Mouse (Mus musculus) monocyte, adult 2 months (primary cell): ENCODE results near the gene Drg1.
A peak's percentile ranks its signal among the peaks of the same experiment; 100 is the strongest.
"Not testable (repeated sequence)": the region's sequence is repeated elsewhere in the genome, so short reads cannot be mapped to it uniquely, and the experiment has no call there.

ENCODE experiments used
- DNase-seq, 2 experiments: peaks; one replicate each; pipeline ENCODE4 v3.0.0; 2022; ENCODE audit warnings: low spot score in 2 of 2, low read depth in 1 of 2

The Drg1 gene

DNA sequence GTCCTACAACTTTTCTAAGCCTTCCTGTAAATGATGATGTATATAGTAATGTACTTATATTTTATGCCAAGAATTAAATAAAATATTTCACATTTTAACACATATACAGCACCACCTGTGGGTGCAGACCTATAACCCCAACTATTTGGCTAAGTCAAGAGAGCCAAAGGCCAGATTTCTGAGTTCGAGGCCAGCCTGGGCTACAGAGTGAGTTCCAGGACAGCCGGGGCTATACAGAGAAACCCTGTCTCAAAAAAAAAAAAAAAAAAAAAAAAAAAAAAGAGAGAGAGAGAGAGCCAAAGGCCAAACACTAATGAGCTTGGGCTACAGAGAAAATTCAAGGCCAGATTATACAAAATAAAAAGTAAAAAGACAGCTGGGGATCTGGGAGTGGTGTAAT is 97.2 kb downstream of the Drg1 start:
- peak in 1 of 2 experiments; percentile 39 for DNase-seq

DNA sequence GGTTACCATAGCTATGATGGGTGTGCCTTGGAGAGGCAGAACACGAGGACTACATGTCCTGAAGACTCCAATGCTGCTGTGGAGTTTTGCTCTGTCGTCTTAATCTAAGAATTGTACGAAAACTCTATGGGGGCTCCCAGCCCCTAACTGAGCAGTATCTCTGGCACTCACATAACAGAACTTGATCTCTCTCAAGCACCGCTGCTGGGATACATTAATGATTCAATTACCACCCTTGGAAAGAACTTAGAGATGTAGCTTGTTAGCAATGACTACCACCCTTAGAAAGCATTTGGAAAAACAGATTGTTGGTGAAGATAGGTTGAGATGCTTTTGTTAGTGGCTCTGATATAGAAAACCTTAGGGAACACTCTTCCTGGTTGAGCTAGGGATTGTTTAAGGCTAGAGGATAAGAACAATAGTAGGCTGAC is 98.6 kb downstream of the Drg1 start:
- DNase-seq: peak in 1 of 2 experiments; percentile 62

DNA sequence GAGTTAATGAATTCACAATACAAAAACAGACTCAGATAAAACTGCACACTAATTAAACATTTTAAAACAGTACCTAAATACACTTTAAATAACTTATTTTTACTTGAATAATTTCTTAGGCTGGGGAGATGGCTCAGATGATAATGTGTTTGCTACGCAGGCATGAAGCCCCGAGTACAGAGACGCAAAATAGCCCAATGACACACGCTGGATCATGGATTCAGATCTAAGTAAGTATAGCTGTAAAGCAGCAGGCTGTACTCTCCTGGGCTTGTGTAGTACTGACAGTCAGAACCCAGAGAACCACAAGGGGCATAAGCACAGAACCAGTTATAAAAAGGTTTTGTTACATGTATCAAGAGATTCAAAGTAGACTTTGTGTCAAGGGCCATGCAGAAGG is 99.1 kb downstream of the Drg1 start:
- DNase-seq: not testable (repeated sequence)

DNA sequence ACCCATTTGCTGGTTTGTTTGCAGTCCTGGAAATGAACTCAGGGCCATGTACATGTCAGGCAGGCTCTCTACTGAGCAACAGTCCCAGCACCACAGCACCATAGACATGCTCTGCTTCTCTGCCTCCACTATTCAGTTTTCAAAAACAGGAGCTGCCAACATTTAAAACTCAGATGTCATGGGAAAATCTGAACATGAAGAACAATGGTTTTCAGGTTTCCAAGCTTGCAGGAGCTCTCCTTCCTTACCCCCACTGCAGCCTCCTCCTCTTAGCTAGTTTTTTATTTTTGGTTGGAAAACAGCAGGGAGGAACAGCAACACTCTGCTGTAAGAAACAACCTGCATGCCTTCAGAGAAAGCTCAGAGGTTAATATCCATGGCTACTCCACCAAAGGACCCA is 99.9 kb downstream of the Drg1 start:
- not testable (repeated sequence) for DNase-seq

DNA sequence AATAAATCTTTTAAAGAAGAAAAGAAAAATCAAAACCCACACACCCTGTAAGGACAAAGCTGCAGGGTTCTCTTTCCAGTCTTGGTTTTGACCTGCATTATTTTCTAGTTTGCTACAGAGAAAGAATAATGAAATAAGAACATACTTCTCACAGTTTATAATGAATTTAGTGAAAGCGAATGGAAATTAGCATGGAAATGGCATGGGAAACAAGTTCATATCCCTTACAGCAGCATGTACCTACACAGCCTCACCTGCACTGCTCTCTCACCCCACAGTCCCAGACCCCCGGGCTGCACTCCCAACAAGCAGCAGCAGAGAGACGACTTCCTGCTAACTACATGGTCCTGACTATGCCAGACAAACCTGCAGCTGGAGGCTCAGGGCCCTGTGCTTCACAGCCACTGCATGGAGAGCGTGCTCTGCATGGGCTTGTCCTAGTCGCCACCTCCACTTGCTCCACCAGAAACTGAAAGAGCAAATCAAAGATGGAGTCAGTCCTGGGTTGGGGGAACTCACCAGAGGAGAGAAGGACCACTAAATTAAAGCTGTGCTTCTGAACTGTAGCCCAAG is 100.9 kb downstream of the Drg1 start:
- DNase-seq: not testable (repeated sequence)

DNA sequence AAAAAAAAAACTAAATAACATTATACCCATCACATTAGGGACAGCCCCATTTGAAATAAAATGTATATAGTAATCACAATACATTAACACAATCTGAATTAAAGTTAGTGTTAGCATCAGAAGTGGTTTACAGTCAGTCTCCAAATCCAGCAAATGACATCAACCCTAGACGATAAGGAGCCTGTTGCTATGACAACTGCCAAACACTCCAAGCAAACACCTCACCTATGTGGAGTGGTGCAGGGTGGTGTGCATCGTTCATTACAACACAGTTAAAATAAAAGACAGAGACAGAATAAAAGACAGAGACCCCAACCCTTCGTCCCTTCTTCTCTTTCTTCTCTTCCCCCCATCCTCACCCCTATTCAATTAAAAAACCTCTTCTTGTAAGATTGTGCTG is 102.6 kb downstream of the Drg1 start:
- DNase-seq: not testable (repeated sequence)

DNA sequence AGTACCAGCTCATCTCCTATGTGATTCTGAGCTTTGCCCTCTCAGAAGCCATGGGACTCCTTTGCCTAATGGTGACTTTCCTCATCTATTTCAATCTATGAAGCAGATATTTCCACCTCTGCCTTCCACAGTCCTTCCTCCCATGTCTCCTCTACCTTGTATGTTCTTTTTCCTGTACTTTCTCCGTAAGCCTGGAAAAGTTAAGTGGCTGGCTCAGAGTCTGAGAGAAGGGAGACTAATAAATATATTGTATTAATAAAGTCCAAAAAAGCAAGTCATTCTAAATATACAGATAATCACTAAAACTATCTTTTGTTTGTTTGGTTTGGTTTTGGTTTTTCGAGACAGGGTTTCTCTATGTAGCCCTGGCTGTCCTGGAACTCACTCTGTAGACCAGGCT is 103.1 kb downstream of the Drg1 start:
- not testable (repeated sequence) for DNase-seq

DNA sequence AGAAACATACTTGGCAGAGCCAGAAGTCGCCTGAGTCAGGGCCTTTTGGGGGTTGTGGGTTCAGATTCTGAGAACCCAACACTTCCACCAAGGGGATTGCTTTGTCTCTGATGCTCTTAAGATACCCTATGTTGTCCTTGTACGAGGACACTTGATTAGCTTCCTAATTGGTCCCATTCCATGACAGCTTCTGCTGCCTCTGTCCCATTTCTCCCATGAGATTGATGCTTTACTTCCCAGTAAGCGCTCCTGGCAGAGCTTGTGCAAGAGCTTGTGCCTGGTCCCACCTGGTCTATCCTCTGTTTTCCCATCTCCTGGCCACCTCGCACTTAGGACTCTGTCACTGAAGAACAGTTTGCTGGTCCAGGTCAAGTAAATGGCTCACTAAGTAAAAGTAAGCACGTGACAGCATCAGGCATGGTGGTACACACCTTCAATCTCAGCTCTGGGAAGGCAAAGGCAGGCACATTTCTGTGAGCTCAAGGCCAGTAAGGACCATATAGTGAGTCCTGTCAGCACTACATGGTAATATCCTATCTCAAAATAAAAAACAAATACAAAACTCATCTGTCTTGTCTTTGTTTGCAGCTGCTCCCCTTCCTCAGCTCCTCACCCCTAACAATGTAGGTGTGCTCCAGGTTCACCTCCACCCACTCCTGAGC is 103.8 kb downstream of the Drg1 start:
- peak; percentile 66 to 74 for DNase-seq

DNA sequence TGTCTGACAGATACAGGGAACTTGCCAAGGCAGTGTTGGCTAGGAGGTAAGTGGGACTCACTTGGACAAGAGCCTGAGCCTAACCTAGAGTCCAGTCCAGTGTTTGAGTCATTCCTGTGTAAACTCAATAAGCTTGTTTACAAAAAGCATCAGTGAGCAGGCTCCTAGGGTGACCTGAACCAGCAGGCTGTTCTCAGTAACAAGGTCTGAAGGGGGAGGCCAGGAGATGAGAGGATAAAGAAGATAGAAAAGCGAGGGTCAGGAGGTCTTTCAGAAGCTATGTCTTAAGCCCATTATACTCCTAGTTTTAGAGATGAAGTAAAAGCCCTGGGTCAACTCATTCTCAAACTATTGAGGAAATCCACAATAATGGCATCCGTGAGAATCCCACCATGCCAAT is 104.8 kb downstream of the Drg1 start:
- peak in 1 of 2 experiments; percentile 71 for DNase-seq

DNA sequence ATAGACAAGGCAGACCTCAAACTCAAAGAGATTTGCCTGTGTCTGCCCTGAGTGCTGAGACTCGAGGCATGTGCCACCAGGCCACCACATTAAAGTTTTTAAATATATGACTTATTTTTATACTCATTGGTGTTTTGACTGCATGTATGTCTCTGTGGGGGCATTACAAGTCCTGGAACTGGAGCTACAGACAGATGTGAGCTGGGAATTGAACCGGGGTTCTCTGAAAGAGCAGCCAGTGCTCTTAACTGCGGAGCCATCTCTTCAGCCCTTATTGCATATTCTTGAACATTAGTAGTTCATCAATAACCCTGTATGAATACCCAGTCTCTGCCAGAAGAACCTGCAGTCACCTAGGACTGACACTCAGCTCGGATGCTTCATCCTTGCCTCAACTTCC is 107.4 kb downstream of the Drg1 start:
- DNase-seq: not testable (repeated sequence)

DNA sequence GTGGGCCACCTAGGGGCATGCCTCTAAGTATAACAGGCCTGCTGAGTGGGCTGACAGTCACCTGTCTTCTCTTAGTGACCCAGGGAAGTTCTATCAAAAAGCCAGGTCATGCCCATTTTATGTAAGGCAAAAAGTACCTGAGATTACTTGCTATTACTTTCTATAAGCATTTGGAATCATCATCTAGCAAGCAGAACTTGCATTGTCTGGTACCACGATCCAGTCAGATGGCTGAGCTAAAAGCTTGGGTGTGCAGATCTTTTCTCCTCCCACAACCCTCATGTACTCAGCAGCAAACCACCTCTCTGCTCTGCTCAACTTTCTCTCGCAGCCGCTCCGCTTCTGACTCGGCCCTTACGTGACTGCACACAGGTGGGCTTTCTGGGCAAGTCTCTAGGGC is 108.2 kb downstream of the Drg1 start:
- DNase-seq: not testable (repeated sequence)

DNA sequence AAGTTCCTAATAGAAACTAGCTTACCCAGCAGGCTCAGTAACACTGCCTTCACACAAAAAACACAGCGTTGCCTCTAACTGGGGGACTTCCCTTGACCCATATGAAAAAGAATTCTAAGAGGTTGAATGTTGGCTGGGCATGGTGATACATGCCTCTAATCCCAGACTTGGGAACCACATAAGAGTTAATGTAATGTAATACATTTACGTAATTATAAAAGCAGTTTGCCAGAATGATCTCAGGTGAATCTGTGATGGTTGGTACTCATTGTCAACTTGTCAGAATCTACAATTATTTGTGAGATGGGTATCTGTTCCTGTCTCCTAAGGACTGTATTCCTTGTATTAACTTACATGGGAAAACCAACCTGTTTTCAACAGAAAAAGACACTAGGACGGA is 109.2 kb downstream of the Drg1 start:
- not testable (repeated sequence) for DNase-seq

DNA sequence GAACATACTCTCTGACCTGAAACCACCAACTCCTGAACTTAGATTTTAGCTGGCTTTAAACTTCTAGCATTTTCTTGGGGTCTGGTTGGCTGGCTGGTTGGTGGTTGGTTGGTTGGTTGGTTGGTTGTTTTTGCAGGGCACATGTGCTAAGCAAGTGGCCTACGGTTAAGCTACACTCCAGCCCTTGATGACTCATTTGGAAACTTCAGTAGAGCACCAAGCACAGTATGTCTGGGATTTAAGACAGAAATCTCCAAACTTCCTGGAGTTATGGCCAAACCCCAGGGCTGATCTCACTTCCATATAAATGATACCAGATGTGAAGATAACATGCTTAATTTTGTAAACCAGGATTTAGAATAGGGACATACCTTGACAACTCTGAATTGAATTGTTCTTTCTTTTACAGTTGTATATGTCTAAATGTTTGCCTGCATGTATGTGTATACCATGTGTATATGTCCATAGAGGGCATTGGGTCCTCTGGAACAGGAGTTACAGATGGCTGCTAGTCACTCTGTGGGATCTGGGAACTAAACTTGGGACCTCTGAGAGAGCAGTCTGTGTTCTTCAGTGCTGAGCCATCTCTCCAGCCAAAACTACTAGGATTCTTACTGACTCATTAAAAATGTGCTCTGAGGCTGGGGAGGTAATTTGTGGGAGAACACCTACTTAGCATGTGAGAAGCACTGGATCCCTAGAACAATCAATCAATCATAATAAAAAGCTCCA is 112.4 kb downstream of the Drg1 start:
- peak in 1 of 2 experiments; percentile 77 for DNase-seq

DNA sequence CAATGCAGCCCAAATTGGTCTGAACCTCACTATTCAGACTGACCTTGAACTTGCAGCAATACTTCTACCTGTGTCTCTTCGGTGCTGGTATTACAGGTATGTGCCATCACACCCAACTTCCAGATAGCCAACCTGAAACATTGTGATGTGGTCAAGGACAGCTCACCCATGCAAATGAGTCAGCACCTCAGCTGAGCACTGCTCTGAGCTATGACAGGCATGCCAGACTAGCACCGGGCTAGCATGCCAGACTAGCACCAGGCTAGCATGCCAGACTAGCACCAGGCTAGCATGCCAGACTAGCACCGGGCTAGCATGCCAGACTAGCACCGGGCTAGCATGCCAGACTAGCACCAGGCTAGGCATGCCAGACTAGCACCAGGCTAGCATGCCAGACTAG is 114.9 kb downstream of the Drg1 start:
- not testable (repeated sequence) for DNase-seq

DNA sequence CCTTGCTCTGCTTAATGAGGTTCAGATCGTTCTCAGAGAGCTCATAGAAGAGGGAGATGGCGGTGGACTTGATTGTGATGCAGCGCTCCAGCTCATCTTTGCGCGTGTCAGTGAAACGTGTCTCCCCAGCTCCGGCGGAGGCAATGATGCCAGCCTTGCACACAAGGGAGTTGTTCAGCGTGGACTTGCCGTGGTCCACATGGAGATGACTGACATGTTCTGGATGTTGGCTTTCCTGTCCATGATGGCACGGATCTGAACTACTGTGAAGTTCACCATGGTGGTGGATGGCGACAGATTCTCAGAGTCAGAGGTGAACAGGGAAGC is 115.6 kb downstream of the Drg1 start:
- DNase-seq: not testable (repeated sequence)

DNA sequence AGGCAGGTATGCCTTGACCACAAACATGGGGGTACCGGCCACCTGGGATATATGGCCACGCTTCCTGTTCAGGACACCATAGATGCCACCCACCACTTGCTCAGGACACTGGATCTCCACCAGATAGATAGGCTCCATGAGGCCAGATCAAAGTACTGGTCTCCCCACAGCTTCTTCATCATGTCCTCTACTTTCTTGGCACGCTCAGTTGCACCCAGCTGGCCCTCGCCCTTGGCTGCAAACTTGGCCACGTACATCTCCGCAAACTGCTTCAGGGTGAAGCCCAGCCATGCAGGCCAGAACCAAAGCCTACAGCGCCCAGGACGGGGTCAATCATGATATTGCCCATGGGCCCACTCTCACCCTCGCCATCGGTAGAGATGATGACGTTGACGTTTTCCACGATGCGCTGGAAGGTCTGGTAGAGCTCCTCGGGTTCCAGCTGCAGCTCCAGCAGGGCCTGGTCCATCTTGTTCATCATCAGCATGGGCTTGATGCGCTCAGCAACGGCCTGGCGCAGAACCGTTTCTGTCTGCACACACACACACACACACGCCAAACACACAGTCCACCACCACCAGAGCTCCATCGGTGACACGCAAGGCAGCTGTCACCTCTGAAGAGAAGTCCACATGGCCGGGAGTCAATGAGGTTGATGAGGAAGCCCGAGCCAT is 116.1 kb downstream of the Drg1 start:
- DNase-seq: not testable (repeated sequence)

DNA sequence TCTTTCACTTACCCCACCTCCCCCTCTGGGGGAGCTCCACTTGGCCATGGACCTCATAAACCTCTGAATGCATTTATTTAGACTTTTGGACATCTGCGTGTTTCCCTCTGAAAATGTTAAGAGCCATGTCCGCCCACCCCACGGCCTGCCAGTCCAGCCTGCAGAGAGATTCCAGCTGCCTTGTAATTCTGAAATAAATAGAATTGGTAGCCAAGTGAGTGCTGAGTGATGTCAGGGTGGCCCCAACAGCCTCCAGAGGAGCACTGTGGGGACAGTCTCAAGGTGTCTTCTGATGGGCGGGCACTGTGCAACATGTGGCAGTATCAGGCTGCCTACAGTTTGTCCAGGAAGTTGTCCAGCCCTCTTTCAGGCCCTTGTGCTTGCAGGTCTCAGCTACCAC is 116.7 kb downstream of the Drg1 start:
- DNase-seq: not testable (repeated sequence)

DNA sequence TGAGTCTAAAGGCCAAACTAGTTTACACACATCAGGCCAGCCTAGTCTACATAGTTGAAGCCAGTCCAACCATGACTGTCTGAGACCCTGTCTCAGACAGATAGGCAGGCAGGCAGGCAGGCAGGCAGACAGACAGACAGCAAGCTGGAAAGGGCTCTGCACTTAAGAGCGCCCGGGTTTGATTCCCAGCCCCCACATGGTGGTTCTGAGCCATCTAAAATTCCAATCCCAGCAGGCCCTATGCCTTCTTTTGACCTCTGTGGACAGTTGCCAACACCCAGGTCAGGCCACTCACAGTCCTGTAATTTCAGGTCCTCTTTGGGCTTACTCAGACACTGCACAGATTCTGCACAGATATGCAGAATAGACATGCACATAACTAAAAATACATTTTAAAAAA is 119.4 kb downstream of the Drg1 start:
- not testable (repeated sequence) for DNase-seq

DNA sequence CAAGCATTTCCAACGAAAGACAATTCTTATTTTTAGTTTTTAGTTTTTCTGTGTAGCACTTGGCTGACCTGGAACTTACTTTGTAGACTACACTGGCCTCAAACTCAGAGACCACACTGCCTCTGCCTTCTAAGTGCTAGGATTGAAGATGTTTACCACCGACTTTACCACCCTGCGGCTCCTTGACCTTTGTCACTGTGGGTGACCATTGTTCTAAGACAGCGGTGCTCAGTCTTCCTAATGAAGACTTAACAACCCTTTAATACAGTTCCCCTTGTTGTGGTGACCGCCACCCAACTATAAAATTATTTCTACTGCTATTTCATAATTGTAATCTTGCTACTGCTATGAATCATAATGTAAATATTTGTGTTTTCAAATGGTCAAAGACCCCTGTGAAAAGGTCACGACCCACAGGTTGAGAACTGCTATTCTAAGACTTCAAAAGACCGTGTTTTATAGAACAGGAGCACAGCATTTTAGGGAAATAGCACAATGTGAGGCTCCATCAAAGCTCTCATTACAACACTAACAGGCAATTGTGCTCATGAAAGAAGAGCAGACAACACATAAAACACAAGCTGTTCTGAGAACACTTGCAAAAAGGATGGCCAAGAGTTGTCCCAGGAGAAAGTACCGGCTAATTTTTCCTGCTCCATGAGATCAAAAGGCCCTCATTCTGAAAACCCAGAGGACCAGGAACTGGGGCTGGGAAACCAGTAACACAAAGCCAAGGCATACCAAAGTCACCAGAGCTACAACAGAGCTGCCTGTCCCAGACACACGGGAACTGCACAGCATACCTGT is 120.7 kb downstream of the Drg1 start:
- DNase-seq: not testable (repeated sequence)

DNA sequence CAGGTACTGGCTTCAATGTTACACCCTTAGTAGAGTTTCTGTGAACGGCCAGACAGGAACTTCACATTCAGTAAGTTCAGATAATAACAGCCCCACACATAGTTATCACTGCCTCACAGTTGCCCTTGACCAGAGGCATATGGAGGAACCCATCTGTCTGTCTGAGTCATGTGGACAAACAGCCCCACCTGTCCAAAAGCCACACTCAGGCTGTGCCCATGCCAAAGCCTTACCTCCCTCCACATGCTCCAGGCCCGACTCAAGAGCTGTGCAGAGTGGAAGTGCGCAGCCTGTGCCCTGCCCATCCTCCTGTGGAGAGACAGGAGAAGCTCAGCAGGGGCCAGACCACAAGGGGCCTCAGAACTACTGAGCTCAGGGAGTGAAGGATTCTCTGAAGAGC is 122.2 kb downstream of the Drg1 start:
- DNase-seq: not testable (repeated sequence)

DNA sequence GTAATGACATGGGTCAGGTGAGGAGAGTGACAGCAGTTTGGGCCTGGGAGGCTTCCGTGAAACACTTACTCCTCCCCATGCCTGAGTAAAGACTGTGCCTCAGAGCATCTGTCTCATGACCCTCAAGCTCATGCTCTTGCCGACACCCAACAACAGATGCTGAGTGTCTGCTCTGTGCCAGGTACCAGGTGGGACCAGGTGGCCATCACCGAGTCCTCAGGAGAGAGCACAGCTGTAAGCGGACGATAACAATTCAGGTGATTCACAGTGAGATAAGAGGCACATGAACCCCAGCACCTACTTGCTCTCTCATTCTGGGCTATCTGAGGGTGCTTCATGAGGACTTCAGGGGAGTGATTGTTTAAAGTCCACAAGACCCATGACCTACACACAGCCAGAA is 123.8 kb downstream of the Drg1 start:
- peak; percentile 71 to 91 for DNase-seq
